Mouse (Mus musculus) adrenal gland, adult 18-20 months (tissue): Measurements from ENCODE around the gene Ngly1. TPM values are rescaled to one million over a fixed set of nuclear protein-coding genes. Genes with fewer than 3 reads are reported as not detected.

Source experiments
- DNase-seq, 2 experiments: peaks; one replicate each; pipeline ENCODE4 v3.0.0; 2021 to 2022; ENCODE audit warnings: low spot score in 2 of 2
- long read RNA-seq, 2 experiments: library from polyadenylated mRNA; stranded (forward); transcript quantifications; one replicate each; pipeline ENCODE4 v2.0.0; 2021
- total RNA-seq, 2 experiments: library from RNA; stranded (reverse); gene quantifications; 1 replicate in 1 of 2; 2 replicates in 1 of 2; pipeline ENCODE4 v1.2.3; 2021

Ngly1 gene
- total RNA-seq = 10 to 100 TPM; 44.1 to 44.8 TPM
- long read RNA-seq, experiment 1, transcript Ngly1-201 (12 exons, 2,935 nt) = major isoform, 43 of 53 reads
- long read RNA-seq, experiment 1, partial matches to known transcripts = 3 of 53 reads
- long read RNA-seq, experiment 1, other reads (novel, unspliced or antisense) = 7 of 53 reads
- long read RNA-seq, experiment 2, transcript Ngly1-201 (12 exons, 2,935 nt) = major isoform, 199 of 226 reads
- long read RNA-seq, experiment 2, partial matches to known transcripts = 9 of 226 reads
- long read RNA-seq, experiment 2, other reads (novel, unspliced or antisense) = 15 of 226 reads

GRCm38 (mm10) chr14:16249171-16249874 is at the start of gene Ngly1, which contains the start of gene Oxsm:
TSS of gene Ngly1 (plus strand) at chr14:16249280.
TSS of gene Oxsm (minus strand) at chr14:16249808.
- peak; percentile 89 to 91 for DNase-seq

DNA sequence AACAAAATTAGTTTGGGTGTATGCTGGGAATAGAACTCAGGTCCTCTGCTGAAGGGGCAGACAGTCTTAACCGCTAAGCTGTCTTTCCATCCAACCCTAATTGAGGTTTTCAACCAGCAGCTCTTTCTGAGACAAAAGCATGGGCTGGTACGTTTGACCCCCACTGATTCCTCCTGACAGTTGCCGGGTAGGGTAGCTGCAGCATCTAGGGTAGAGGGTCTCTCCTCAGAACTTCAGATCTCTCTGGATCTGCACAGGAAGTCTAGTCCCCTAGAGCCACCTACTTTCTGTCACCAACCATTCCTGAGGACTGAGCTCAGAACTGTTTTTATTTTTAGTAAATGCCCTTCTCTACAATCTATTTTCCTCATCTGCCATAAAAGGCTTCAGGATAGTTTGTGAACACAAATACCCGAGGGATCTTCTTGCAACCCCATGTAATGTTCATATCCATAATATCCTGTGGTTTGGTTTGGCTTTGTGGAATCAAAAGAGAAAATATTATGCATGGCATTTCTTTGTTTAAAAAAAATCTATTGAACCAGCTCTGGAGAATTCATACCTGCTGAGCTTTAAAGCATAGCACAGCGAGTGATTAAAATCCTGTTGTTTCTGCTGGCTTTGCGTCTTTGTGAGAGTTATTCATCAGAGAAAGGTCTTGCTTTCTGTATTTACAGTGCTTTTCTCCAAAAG is 48.7 kb upstream of the Ngly1 start:
- no peak for DNase-seq

GRCm38 (mm10) chr14:16200969-16201638 is 48.0 kb upstream of the Ngly1 start:
- DNase-seq = no peak

- no peak for DNase-seq
Measured at GRCm38 (mm10) chr14:16201673-16202072, 47.4 kb upstream of the Ngly1 start.

DNA sequence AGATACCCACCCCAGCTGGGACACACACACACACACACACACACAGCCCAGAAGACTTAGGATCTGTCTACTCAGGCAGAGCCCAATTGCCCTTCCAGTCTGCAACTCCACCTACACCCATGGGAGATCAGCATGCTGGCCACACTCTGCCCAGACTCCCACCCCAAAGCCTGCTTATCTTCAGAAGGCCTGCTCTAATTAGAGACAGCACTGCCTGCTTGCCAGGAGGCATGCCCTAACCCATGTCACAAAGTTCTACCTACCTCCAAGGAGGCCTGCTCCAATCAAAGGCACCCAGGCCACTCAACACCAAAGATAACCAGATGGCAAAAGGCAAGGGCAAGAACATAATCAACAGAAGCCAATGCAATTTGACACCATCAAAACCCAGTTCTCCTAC is 41.4 kb upstream of the Ngly1 start:
- no peak for DNase-seq

DNA sequence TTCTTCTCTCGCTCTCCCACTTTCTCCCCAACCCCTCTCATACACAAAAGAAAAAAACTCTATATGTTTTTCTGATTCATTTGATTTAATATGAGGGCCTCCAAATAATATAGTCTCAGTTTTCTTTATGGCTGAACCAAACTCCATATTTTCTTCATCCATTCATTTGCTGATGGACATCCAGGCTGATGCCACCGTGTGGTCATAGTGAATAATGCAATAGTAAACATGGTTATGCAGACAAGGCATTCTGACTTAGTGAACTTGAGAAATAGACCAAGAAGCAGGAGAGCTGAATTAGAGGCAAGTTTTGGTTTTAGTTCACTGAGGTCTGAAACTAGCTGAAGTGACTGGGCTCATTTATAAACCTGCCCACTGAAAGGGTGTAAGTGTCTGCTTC is 30.1 kb upstream of the Ngly1 start:
- no peak for DNase-seq

DNA sequence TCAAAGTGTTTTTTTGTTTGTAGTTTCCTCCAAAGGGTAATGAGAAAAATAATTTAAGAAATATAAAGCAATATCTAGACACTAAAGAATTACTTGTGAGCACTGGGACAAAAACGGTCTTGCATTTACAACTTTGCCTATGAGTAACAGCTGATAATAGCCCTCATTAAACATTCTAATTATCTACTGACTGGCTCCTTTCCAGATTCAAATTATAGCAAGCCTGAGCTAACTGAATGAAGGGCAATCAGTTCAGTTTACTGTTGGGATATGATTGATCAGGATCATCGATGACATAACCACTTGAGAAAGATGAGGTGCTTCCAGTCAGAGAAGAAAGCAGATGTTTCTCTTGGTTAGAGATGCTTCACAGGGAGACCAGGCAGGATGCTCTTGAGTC is 19.7 kb upstream of the Ngly1 start:
- DNase-seq = no peak

DNA sequence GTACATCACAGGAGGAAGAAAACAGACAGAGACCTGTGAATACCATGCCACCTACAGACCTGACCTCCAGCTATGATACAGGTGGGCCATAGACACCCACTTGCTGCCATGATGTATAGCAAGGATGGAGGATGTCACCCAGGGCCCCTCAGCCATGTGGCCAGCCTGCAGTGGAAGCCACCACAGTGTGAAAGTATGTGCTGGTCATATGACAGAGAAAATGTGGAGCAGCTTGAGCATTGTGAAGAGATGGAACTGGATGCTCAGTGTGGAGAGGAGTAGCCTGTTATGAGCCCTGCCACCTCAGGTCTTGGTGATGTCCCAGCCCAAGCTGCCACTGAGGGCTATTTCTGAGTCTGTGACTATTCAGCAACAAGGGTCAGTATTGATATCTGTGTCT is 18.5 kb upstream of the Ngly1 start:
- DNase-seq = no peak

GRCm38 (mm10) chr14:16233515-16233914 is 15.6 kb upstream of the Ngly1 start:
- no peak for DNase-seq

DNA sequence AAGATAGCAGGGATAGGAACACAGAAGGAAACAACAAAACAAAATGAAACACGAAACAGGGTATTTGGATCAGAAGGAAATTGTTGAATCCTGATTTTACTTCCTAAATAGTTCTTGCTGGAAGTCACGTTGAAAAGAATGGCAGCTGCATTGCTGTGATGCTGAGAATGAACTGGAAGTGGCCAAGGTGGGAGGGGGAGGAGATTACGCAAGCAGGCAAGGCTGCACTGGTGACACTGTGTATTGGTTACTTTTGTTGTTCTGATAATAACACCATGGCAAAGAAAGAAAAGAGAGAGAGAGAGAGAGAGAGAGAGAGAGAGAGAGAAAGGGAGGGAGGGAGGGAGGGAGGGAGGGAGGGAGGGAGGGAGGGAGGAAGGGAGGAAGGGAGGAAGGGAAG is 12.6 kb upstream of the Ngly1 start:
- no peak for DNase-seq

DNA sequence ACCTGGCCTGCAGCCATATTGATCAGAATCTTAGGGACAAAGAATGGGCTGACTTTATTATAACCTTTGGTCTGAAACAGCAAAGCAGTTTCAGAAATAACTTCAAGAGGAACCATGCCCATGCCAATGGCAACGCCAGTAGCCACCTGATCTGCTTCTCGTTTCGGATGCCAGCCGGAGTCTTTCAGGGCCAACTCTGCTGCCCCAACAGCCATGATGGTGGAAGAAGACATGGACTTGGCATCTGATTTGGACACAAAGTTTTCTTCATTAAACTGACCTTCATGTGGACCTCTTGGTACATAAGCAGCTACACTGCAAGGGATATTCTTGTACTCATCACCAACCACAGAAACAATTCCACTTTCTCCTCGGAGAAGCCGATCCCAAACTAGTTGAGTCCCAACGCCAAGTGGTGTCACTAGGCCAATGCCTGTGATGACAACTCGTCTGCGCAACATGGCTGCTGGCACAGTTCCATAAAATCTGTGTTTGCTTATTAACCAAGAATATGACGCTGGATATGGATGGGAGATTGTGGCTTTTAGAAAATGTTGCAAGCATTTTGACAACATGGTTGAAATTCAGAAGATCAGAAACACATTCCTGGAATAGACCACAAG is 6.8 kb upstream of the Ngly1 start:
- no peak for DNase-seq

GRCm38 (mm10) chr14:16242947-16243602 is 6.0 kb upstream of the Ngly1 start:
- peak; percentile 87 to 89 for DNase-seq

- DNase-seq = peak in 1 of 2 experiments; percentile 40
Measured at GRCm38 (mm10) chr14:16243603-16244209, 5.4 kb upstream of the Ngly1 start.

DNA sequence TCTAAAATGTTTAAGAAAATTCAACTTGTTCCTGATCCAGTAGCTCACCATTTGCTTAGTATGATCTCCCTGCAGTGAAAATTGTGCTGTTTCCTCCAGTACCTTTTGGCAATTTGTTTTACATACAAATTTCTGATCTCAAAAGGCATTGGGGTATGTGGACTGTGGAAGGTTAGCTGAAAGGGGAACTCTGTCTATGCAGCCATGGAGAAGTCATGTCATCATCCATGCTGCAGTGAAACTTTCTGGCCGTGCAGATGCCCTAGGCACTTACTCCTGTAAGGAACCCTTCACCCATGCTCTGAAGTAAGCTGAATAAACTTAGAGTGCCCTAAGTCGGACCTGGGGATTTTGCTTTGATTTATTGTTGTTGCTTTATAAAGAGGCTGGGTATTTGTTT is 4.7 kb upstream of the Ngly1 start:
- DNase-seq = no peak

- no peak for DNase-seq
Measured at GRCm38 (mm10) chr14:16245127-16245526, 4.0 kb upstream of the Ngly1 start.

- no peak for DNase-seq
Measured at GRCm38 (mm10) chr14:16246340-16246912, 2.7 kb upstream of the Ngly1 start.

DNA sequence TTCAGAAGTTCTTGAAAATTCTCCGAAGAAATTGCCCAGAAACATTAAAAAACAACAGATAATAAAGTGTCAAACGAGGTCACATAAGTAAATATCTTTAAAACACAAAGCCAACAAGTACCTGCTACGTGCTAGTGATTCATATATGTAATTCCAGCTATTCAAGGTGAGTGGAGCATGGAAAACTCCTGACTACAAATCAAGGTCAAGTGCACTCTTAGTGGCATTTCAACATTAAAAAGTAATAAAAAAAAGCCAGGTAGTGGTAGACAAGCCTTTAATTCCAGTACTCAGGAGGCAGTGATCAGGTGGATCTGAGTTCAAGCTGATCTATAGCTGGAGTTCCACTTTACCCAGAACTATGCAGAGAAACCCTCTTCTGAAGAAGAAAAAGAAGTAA is 945 bp upstream of the Ngly1 start:
- no peak for DNase-seq

GRCm38 (mm10) chr14:16248603-16249157 is 400 bp upstream of the Ngly1 start:
- DNase-seq = no peak

DNA sequence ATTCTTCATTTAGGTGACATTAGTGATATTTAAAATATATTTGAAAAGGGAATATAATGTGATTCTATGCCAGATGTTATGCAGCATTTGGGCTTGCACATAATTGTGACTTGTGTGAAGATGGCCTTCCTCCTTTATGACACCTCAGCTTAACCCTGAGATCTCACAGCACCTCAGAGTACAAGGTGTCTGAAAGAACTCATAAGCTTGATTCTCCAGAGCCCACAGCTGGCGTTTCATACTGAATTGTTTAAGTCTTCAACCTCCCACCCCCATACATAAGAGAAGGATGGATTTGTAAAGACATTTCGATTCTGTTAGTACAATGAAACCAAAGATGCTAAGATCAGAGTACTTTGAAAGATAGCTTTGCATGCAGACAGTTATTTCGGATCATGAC is 1.0 kb downstream of the Ngly1 start:
- DNase-seq = no peak
